Mouse (Mus musculus): Measurements from ENCODE around the gene B3galt5. TPM values are rescaled to one million over a fixed set of nuclear protein-coding genes. Genes with fewer than 3 reads are reported as not detected.

Gene B3galt5
- polyA plus RNA-seq, 3 experiments from 2014 or later: 0.65 to 5.3 (median 3.9) TPM

- ATAC-seq: peak; percentile 63
These were observed 109.5 kb downstream of the B3galt5 start for GRCm38 (mm10) chr16:96345117-96345516.

GRCm38 (mm10) chr16:96348070-96348469 lies 112.5 kb downstream of the B3galt5 start:
- no peak for ATAC-seq

GRCm38 (mm10) chr16:96348766-96349165 lies 113.2 kb downstream of the B3galt5 start:
- no peak for ATAC-seq

- ATAC-seq: no peak
These were observed 115.9 kb downstream of the B3galt5 start for GRCm38 (mm10) chr16:96351520-96351919.

GRCm38 (mm10) chr16:96353296-96353896 lies 117.8 kb downstream of the B3galt5 start:
- ATAC-seq: no peak

- no peak for ATAC-seq
These were observed 118.4 kb downstream of the B3galt5 start for GRCm38 (mm10) chr16:96353996-96354395.

GRCm38 (mm10) chr16:96357903-96358302 lies 122.3 kb downstream of the B3galt5 start:
- ATAC-seq: peak; percentile 63

GRCm38 (mm10) chr16:96361305-96362124 lies 125.9 kb downstream of the B3galt5 start:
- ATAC-seq: no peak

GRCm38 (mm10) chr16:96362873-96363272 lies 127.3 kb downstream of the B3galt5 start:
- ATAC-seq: no peak

GRCm38 (mm10) chr16:96363277-96363676 lies 127.7 kb downstream of the B3galt5 start:
- ATAC-seq: no peak

GRCm38 (mm10) chr16:96364870-96365269 lies 129.3 kb downstream of the B3galt5 start:
- ATAC-seq: no peak

Other genes starting within 250 kb of the B3galt5 start
- 10 to 100 TPM; 20.2 to 27.5 (median 25.2) TPM for gene Psmg1, start 244.8 kb upstream of the B3galt5 start, polyA plus RNA-seq (2017; shearing (Covaris generic))
- 10 to 100 TPM; 26.9 to 55.5 (median 47.3) TPM for gene Brwd1, start 153.3 kb upstream of the B3galt5 start, polyA plus RNA-seq (2017; shearing (Covaris generic))
- 10 to 100 TPM; 57.3 to 89.3 (median 57.4) TPM for gene Hmgn1, start 108.1 kb upstream of the B3galt5 start, polyA plus RNA-seq (2017; shearing (Covaris generic))
- 10 to 100 TPM; 11.3 to 23.6 (median 18.2) TPM for gene Wrb, start 90.4 kb upstream of the B3galt5 start, polyA plus RNA-seq (2017; shearing (Covaris generic))
- gene Lca5l, start 43.5 kb upstream of the B3galt5 start, polyA plus RNA-seq (2017; shearing (Covaris generic)): not detected
- not detected for gene Sh3bgr, start 35.4 kb upstream of the B3galt5 start, polyA plus RNA-seq (2017; shearing (Covaris generic))
- gene Itgb2l, start 207.8 kb downstream of the B3galt5 start, polyA plus RNA-seq (2017; shearing (Covaris generic)): not detected
- not detected for gene Pcp4, start 231.8 kb downstream of the B3galt5 start, polyA plus RNA-seq (2017; shearing (Covaris generic))

Data from inflammation-experienced regulatory T-cells, adult 6 months (primary cell).